Mouse (Mus musculus): Measurements from ENCODE around the gene Pdrg1. TPM values are rescaled to one million over a fixed set of nuclear protein-coding genes. Genes with fewer than 3 reads are reported as not detected.

The Pdrg1 gene
- polyA plus RNA-seq (2012; rRNA removed; ENCODE audit: low replicate concordance) = 76.8 and 98.9 TPM in 2 replicates

GRCm38 (mm10) chr2:153014758-153015593 lies at the start of gene Pdrg1:
Gene Pdrg1 (minus strand): TSS chr2:153015427.

GRCm38 (mm10) chr2:153031126-153032082 lies 16.2 kb upstream of the Pdrg1 start, which contains the start of gene Xkr7:
Gene Xkr7 (plus strand): TSS chr2:153031852.

GRCm38 (mm10) chr2:152962091-152962793 lies 53.0 kb downstream of the Pdrg1 start, which contains the start of gene Ttll9:
Gene Ttll9 (plus strand): TSS chr2:152962485.

Other genes starting within 250 kb of the Pdrg1 start
- gene Bcl2l1, start 183.7 kb downstream of the Pdrg1 start, polyA plus RNA-seq (2012; rRNA removed; ENCODE audit: low replicate concordance) = 44.2 and 57.2 TPM in 2 replicates
- gene Tpx2, start 167.5 kb downstream of the Pdrg1 start, polyA plus RNA-seq (2012; rRNA removed; ENCODE audit: low replicate concordance) = 0.42 and 3.3 TPM in 2 replicates
- 0.13 and 0.22 TPM in 2 replicates for gene Mylk2, start 104.1 kb downstream of the Pdrg1 start, polyA plus RNA-seq (2012; rRNA removed; ENCODE audit: low replicate concordance)
- gene Foxs1, start 82.2 kb downstream of the Pdrg1 start, polyA plus RNA-seq (2012; rRNA removed; ENCODE audit: low replicate concordance) = 17.5 and 19.5 TPM in 2 replicates
- 0.49 and 3.4 TPM in 2 replicates for gene Dusp15, start 63.7 kb downstream of the Pdrg1 start, polyA plus RNA-seq (2012; rRNA removed; ENCODE audit: low replicate concordance)
- 0.56 and 0.68 TPM in 2 replicates for gene Ttll9, start 52.9 kb downstream of the Pdrg1 start, polyA plus RNA-seq (2012; rRNA removed; ENCODE audit: low replicate concordance)
- not detected in 2 replicates for gene Xkr7, start 16.4 kb upstream of the Pdrg1 start, polyA plus RNA-seq (2012; rRNA removed; ENCODE audit: low replicate concordance)
- 30.7 and 85.0 TPM in 2 replicates for gene Ccm2l, start 50.5 kb upstream of the Pdrg1 start, polyA plus RNA-seq (2012; rRNA removed; ENCODE audit: low replicate concordance)
- gene Hck, start 93.0 kb upstream of the Pdrg1 start, polyA plus RNA-seq (2012; rRNA removed; ENCODE audit: low replicate concordance) = 5.2 and 15.0 TPM in 2 replicates
- 60.6 and 80.1 TPM in 2 replicates for gene Tm9sf4, start 145.9 kb upstream of the Pdrg1 start, polyA plus RNA-seq (2012; rRNA removed; ENCODE audit: low replicate concordance)
- gene Tspyl3, start 210.0 kb upstream of the Pdrg1 start, polyA plus RNA-seq (2012; rRNA removed; ENCODE audit: low replicate concordance) = 4.4 and 17.5 TPM in 2 replicates
- gene Plagl2, start 226.0 kb upstream of the Pdrg1 start, polyA plus RNA-seq (2012; rRNA removed; ENCODE audit: low replicate concordance) = 3.2 and 11.0 TPM in 2 replicates
- 51.1 and 52.1 TPM in 2 replicates for gene Pofut1, start 226.1 kb upstream of the Pdrg1 start, polyA plus RNA-seq (2012; rRNA removed; ENCODE audit: low replicate concordance)